Mouse (Mus musculus) layer of hippocampus, adult 2 months (tissue): Measurements from ENCODE around the gene 2510009E07Rik. TPM values are rescaled to one million over a fixed set of nuclear protein-coding genes. Genes with fewer than 3 reads are reported as not detected.
A peak's percentile ranks its signal among the peaks of the same experiment; 100 is the strongest.

Experiments used
- DNase-seq, 2 experiments: peaks; one replicate each; pipeline ENCODE4 v3.0.0; 2022; ENCODE audit warnings: low spot score in 2 of 2
- H3K27ac ChIP-seq: fragments of 200-600 bp; 2 replicates; pipeline ENCODE4 v1.8.1; 2022
- H3K4me3 ChIP-seq: fragments of 200-600 bp; 2 replicates; pipeline ENCODE4 v1.8.1; 2022; ENCODE audit warnings: mild to moderate bottlenecking
- CTCF ChIP-seq: fragments of 200-600 bp; conservative IDR thresholded peaks from 2 replicates; pipeline ENCODE4 v1.8.1; 2022; ENCODE audit warnings: antibody characterized with exemption, mild to moderate bottlenecking, moderate library complexity
- long read RNA-seq, 2 experiments: library from polyadenylated mRNA; stranded (forward); transcript quantifications; one replicate each; pipeline ENCODE4 v2.0.0; 2021; ENCODE audit warnings: borderline mapping rate in 2 of 2
- total RNA-seq, 2 experiments: library from RNA; stranded (reverse); gene quantifications; 2 replicates each; pipeline ENCODE4 v1.2.3; 2021

The 2510009E07Rik gene
- 10 to 100 TPM; 38.4 to 40.3 TPM for total RNA-seq
- long read RNA-seq, experiment 1, full-length matches to known transcripts, result 13 of 20 reads
- long read RNA-seq, experiment 1, partial matches to known transcripts, result 0 of 20 reads
- long read RNA-seq, experiment 1, other reads (novel, unspliced or antisense), result 7 of 20 reads
- long read RNA-seq, experiment 2, full-length matches to known transcripts, result 33 of 48 reads
- long read RNA-seq, experiment 2, partial matches to known transcripts, result 0 of 48 reads
- long read RNA-seq, experiment 2, other reads (novel, unspliced or antisense), result 15 of 48 reads

- peak; percentile 94 to 95 for DNase-seq
- Histone ChIP-seq H3K4me3 (peak within 1 kb of the TSS; percentile 96), H3K27ac (peak within 1 kb of the TSS; percentile 99)
- TF ChIP-seq CTCF, result no peak; the same call in 1 of the 2 replicates
Observed at GRCm38 (mm10) chr16:21694463-21695241, at the start of gene 2510009E07Rik. Gene 2510009E07Rik (minus strand): TSS chr16:21694665.

GRCm38 (mm10) chr16:21743401-21743800 is 48.9 kb upstream of the 2510009E07Rik start:
- no peak overlapping the region for H3K4me3 ChIP-seq
- H3K27ac ChIP-seq, result no peak overlapping the region
- no peak for TF ChIP-seq CTCF
- DNase-seq, result no peak

- TF ChIP-seq CTCF, result no peak
- no peak overlapping the region for H3K27ac ChIP-seq
- no peak overlapping the region for H3K4me3 ChIP-seq
- DNase-seq, result no peak
Observed at GRCm38 (mm10) chr16:21742898-21743297, 48.4 kb upstream of the 2510009E07Rik start.

- H3K4me3 ChIP-seq, result no peak overlapping the region
- no peak for TF ChIP-seq CTCF
- DNase-seq, result no peak
Observed at GRCm38 (mm10) chr16:21742191-21742870, 47.9 kb upstream of the 2510009E07Rik start.

GRCm38 (mm10) chr16:21741542-21741941 is 47.1 kb upstream of the 2510009E07Rik start:
- no peak for TF ChIP-seq CTCF
- no peak for DNase-seq
- H3K27ac ChIP-seq, result no peak overlapping the region
- H3K4me3 ChIP-seq, result no peak overlapping the region

More at GRCm38 (mm10) chr16:21742191-21742870, 47.9 kb upstream of the 2510009E07Rik start:
- H3K27ac ChIP-seq, result no peak overlapping the region

GRCm38 (mm10) chr16:21735638-21736037 is 41.2 kb upstream of the 2510009E07Rik start:
- Histone ChIP-seq H3K4me3 (no peak overlapping the region), H3K27ac (no peak overlapping the region)
- DNase-seq, result no peak
- no peak for TF ChIP-seq CTCF

- Histone ChIP-seq H3K4me3 (peak overlapping the region; percentile 42), H3K27ac (no peak overlapping the region)
- peak; percentile 80 to 89 for DNase-seq
- TF ChIP-seq CTCF, result peak; percentile 96
Observed at GRCm38 (mm10) chr16:21727897-21728364, 33.5 kb upstream of the 2510009E07Rik start.

- no peak overlapping the region for H3K4me3 ChIP-seq
- DNase-seq, result no peak
- no peak overlapping the region for H3K27ac ChIP-seq
- TF ChIP-seq CTCF, result no peak
Observed at GRCm38 (mm10) chr16:21727421-21727820, 33.0 kb upstream of the 2510009E07Rik start.

GRCm38 (mm10) chr16:21724261-21724660 is 29.8 kb upstream of the 2510009E07Rik start:
- TF ChIP-seq CTCF, result no peak
- H3K4me3 ChIP-seq, result no peak overlapping the region
- H3K27ac ChIP-seq, result no peak overlapping the region
- no peak for DNase-seq

- DNase-seq, result no peak
- no peak overlapping the region for H3K27ac ChIP-seq
- no peak overlapping the region for H3K4me3 ChIP-seq
- TF ChIP-seq CTCF, result no peak
Observed at GRCm38 (mm10) chr16:21719770-21720169, 25.3 kb upstream of the 2510009E07Rik start.

GRCm38 (mm10) chr16:21714516-21714915 is 20.1 kb upstream of the 2510009E07Rik start:
- no peak for TF ChIP-seq CTCF
- DNase-seq, result no peak
- Histone ChIP-seq H3K27ac (no peak overlapping the region), H3K4me3 (no peak overlapping the region)

- no peak for DNase-seq
- TF ChIP-seq CTCF, result no peak
- no peak overlapping the region for H3K4me3 ChIP-seq
- H3K27ac ChIP-seq, result no peak overlapping the region
Observed at GRCm38 (mm10) chr16:21710321-21710720, 15.9 kb upstream of the 2510009E07Rik start.

- Histone ChIP-seq H3K27ac (no peak overlapping the region), H3K4me3 (no peak overlapping the region)
- TF ChIP-seq CTCF, result no peak
- DNase-seq, result no peak
Observed at GRCm38 (mm10) chr16:21704691-21705090, 10.2 kb upstream of the 2510009E07Rik start.
